Mouse (Mus musculus): ENCODE results near the gene Golph3. TPM values are rescaled to one million over a fixed set of nuclear protein-coding genes. Genes with fewer than 3 reads are reported as not detected.
"Not testable (repeated sequence)": the region's sequence is repeated elsewhere in the genome, so short reads cannot be mapped to it uniquely, and the experiment has no call there.

Gene Golph3
- polyA plus RNA-seq, 1 experiment from 2014 or later, result 93.0 TPM

DNA sequence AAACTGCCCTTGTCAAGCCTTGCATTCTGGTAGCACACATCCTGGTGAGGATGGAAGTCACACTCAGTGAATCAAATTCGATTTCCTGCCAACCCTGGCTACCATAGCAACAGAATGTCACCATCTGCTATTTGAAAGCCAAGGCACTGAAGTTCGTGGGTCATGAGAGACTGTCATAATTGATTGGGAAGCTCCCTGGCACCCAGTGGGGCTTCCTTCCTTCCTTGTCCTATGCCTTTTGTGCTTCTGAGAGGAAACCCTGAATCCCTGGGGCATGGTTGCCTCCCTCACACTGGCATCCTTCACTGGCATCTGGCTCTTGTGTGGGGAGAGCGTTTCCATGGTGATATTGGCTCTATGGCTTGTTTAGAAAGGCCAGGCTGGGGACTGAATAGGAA, 44.8 kb downstream of the Golph3 start:
- ATAC-seq (replicated peaks; ENCODE audit: low FRiP score) (no peak), DNase-seq (ENCODE audit: low spot score) (no peak)
- Histone ChIP-seq H3K4me3 (ENCODE audit: low read depth, low read length) (no peak overlapping the region), H3K9me3 (ENCODE audit: control insufficient read depth, low read length) (no peaks in the 10 kb centered on the region), H3K27ac (ENCODE audit: low read depth, low read length) (no peak overlapping the region; the same call in none of the 2 replicates), H3K9ac (ENCODE audit: low read depth, low read length) (no peak overlapping the region), H3K36me3 (ENCODE audit: control insufficient read depth, insufficient read depth, low read length) (peaks cover 5% of the 10 kb centered on the region), H3K27me3 (replicated peaks; ENCODE audit: control insufficient read depth, insufficient read depth, low read length) (no peaks in the 10 kb centered on the region), H3K4me2 (no peak overlapping the region), H3K4me1 (replicated peaks; ENCODE audit: control insufficient read depth, insufficient read depth, low read length) (peaks cover 28% of the 10 kb centered on the region)
- 60% methylated on average over 3 of the region's 3 CpGs for WGBS

DNA sequence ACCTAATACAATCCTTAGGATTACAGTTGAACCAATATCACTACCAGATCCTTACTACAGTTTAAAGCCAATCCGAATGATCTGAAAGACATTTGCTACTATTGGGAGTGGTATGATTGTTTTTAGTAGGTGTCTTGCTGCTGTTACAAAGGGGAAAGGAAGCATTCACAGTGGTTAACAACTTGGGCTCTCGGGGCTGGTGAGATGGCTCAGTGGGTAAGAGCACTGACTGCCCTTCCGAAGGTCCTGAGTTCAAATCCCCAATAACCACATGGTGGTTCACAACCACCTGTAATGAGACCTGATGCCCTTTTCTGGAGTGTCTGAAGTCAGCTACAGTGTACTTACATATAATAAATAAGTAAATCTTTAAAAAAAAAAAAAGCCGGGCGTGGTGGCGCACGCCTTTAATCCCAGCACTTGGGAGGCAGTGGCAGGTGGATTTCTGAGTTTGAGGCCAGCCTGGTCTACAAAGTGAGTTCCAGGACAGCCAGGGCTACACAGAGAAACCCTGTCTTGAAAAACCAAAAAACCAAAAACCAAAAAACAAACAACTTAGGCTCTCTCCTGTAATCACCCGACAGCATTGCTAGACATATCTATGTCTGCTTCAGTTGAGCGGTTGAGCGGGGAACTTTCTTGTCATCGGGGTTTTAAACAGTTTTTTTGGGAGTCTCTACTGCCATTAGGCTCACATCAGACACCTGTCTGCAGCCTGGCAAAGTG, 45.5 kb downstream of the Golph3 start:
- peak overlapping the region; percentile 65 for H3K4me2 ChIP-seq
- H3K27me3 ChIP-seq (replicated peaks; ENCODE audit: control insufficient read depth, insufficient read depth, low read length); ATAC-seq (replicated peaks; ENCODE audit: low FRiP score); H3K36me3 ChIP-seq (ENCODE audit: control insufficient read depth, insufficient read depth, low read length); DNase-seq (ENCODE audit: low spot score); H3K9me3 ChIP-seq (ENCODE audit: control insufficient read depth, low read length): not testable (repeated sequence)
- peak overlapping the region; percentile 21; the same call in 1 of the 2 replicates for H3K4me3 ChIP-seq (ENCODE audit: low read depth, low read length)
- WGBS, result 75% methylated on average over 11 of the region's 11 CpGs
- H3K9ac ChIP-seq (ENCODE audit: low read depth, low read length), result peak overlapping the region; percentile 49; the same call in 1 of the 2 replicates
- peaks cover 31% of the 10 kb centered on the region for H3K4me1 ChIP-seq (replicated peaks; ENCODE audit: control insufficient read depth, insufficient read depth, low read length)
- H3K27ac ChIP-seq (ENCODE audit: low read depth, low read length), result peak overlapping the region; percentile 94

DNA sequence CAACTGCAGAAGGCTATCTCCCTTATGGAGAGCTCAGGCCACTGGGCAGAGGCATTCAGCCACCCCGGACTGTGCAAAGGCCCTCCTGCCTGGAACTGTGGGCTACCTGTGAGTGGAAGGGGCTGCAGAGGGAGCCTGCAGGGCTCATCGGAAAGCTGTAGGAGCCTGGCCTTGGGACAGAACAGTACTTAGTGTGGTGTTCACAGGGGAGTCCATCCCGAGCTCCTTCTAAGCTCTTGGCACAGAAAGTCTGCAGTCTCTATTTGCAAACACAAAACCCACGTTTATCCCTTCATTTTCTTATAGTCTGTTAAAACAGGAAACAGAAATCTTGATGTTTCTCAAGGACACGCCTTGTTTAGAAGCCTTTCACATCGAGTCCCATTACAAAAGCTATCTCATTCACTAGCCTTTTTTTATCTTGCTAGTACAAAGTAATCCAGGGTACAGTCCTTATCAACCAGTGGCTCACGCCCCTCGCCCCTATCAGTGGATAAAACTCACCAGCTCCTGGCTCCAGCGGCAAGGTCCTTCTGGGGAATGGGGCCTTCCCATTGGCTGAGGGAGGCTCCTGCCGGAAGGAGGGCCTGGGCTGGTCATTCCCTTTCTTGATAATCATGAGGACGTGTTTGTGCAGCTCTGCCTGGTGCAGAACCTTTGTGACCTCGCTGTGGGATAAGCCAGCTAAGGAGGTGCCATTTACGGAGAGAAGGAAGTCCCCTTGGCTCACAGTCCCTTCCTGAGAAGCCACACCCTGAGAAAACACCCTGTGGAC, 46.2 kb downstream of the Golph3 start:
- ATAC-seq (replicated peaks; ENCODE audit: low FRiP score), result peak; percentile 90
- peaks cover 2% of the 10 kb centered on the region; the same call in 1 of the 2 replicates for H3K36me3 ChIP-seq (ENCODE audit: control insufficient read depth, insufficient read depth, low read length)
- peak overlapping the region; percentile 65 for H3K4me2 ChIP-seq
- no peaks in the 10 kb centered on the region for H3K9me3 ChIP-seq (ENCODE audit: control insufficient read depth, low read length)
- H3K4me3 ChIP-seq (ENCODE audit: low read depth, low read length), result peak overlapping the region; percentile 21
- H3K4me1 ChIP-seq (replicated peaks; ENCODE audit: control insufficient read depth, insufficient read depth, low read length), result peaks cover 31% of the 10 kb centered on the region
- DNase-seq (ENCODE audit: low spot score), result peak; percentile 70
- peak overlapping the region; percentile 94 for H3K27ac ChIP-seq (ENCODE audit: low read depth, low read length)
- WGBS, result 16% methylated on average over 13 of the region's 13 CpGs
- H3K9ac ChIP-seq (ENCODE audit: low read depth, low read length), result peak overlapping the region; percentile 49; the same call in 1 of the 2 replicates
- H3K27me3 ChIP-seq (replicated peaks; ENCODE audit: control insufficient read depth, insufficient read depth, low read length), result no peaks in the 10 kb centered on the region

DNA sequence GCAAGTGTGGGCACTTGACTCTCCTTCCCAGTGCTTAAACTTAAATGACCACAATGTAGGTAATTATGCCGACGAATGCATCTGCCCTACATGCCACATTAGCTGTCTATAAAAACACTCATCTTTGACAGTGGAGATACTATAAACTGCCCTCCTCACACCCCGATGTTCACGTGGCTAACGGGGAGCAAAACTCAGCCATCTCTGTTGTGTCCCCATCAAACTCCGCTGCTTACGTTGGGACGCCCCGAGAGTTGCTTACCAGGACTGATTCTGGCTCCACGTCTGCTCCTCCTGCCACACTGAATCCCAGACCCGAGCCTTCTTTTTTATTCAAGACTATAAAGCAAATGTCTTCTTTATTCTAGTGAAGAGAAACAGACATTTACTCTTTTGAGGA, 47.1 kb downstream of the Golph3 start:
- no peak for DNase-seq (ENCODE audit: low spot score)
- Histone ChIP-seq H3K36me3 (ENCODE audit: control insufficient read depth, insufficient read depth, low read length) (no peaks in the 10 kb centered on the region), H3K27ac (ENCODE audit: low read depth, low read length) (peak overlapping the region; percentile 94), H3K27me3 (replicated peaks; ENCODE audit: control insufficient read depth, insufficient read depth, low read length) (no peaks in the 10 kb centered on the region), H3K4me2 (peak overlapping the region; percentile 65), H3K9me3 (ENCODE audit: control insufficient read depth, low read length) (no peaks in the 10 kb centered on the region), H3K4me1 (replicated peaks; ENCODE audit: control insufficient read depth, insufficient read depth, low read length) (peaks cover 31% of the 10 kb centered on the region), H3K9ac (ENCODE audit: low read depth, low read length) (no peak overlapping the region), H3K4me3 (ENCODE audit: low read depth, low read length) (no peak overlapping the region)
- WGBS, result 85% methylated on average over 11 of the region's 11 CpGs
- ATAC-seq (replicated peaks; ENCODE audit: low FRiP score), result no peak

DNA sequence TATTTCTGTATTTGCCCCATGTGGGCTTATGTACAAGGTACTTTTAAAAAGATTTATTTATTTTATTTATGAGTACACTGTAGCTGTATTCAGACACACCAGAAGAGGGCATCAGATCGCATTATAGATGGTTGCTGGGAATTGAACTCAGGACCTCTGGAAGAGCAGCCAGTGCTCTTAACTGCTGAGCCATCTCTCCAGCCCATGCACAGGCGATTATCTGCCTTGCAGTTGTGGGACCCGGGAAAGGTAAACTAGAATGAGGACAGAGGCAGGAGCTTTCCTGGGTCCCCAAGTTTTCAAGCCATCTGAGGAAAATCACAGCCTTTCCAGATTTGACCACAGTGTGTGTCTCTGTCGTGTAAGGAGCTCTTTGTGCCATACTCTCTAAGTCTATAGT, 47.6 kb downstream of the Golph3 start:
- H3K4me2 ChIP-seq, result no peak overlapping the region
- peaks cover 31% of the 10 kb centered on the region for H3K4me1 ChIP-seq (replicated peaks; ENCODE audit: control insufficient read depth, insufficient read depth, low read length)
- ATAC-seq (replicated peaks; ENCODE audit: low FRiP score) (no peak), DNase-seq (ENCODE audit: low spot score) (no peak)
- no peak overlapping the region for H3K9ac ChIP-seq (ENCODE audit: low read depth, low read length)
- no peak overlapping the region for H3K27ac ChIP-seq (ENCODE audit: low read depth, low read length)
- WGBS, result 70% methylated on average over 4 of the region's 4 CpGs
- no peaks in the 10 kb centered on the region for H3K9me3 ChIP-seq (ENCODE audit: control insufficient read depth, low read length)
- no peak overlapping the region for H3K4me3 ChIP-seq (ENCODE audit: low read depth, low read length)
- no peaks in the 10 kb centered on the region for H3K36me3 ChIP-seq (ENCODE audit: control insufficient read depth, insufficient read depth, low read length)
- H3K27me3 ChIP-seq (replicated peaks; ENCODE audit: control insufficient read depth, insufficient read depth, low read length), result no peaks in the 10 kb centered on the region

DNA sequence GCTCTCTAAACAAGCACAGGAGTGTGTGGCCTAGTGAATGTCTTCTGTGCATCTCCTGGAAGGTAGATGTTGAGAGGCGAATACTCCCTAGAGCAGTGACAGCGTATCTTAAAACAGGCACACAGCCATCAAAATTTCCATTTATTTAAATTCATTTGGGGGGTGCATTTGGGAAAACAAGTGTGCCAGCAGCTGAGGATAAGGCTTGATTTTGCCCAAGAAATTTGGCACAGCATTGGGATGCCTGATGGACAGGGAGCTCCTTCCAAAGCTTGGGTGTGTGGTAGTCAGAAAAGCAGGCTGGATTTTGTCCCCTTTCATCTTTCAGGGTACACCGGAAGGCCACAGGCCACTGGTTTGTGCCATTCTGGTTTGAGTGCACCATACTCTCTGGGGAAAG, 48.8 kb downstream of the Golph3 start:
- Histone ChIP-seq H3K27ac (ENCODE audit: low read depth, low read length) (no peak overlapping the region), H3K27me3 (replicated peaks; ENCODE audit: control insufficient read depth, insufficient read depth, low read length) (no peaks in the 10 kb centered on the region), H3K4me3 (ENCODE audit: low read depth, low read length) (no peak overlapping the region), H3K9me3 (ENCODE audit: control insufficient read depth, low read length) (no peaks in the 10 kb centered on the region), H3K36me3 (ENCODE audit: control insufficient read depth, insufficient read depth, low read length) (no peaks in the 10 kb centered on the region), H3K4me1 (replicated peaks; ENCODE audit: control insufficient read depth, insufficient read depth, low read length) (peaks cover 31% of the 10 kb centered on the region), H3K4me2 (no peak overlapping the region), H3K9ac (ENCODE audit: low read depth, low read length) (no peak overlapping the region)
- DNase-seq (ENCODE audit: low spot score) (no peak), ATAC-seq (replicated peaks; ENCODE audit: low FRiP score) (no peak)
- WGBS, result 89% methylated on average over 3 of the region's 3 CpGs

DNA sequence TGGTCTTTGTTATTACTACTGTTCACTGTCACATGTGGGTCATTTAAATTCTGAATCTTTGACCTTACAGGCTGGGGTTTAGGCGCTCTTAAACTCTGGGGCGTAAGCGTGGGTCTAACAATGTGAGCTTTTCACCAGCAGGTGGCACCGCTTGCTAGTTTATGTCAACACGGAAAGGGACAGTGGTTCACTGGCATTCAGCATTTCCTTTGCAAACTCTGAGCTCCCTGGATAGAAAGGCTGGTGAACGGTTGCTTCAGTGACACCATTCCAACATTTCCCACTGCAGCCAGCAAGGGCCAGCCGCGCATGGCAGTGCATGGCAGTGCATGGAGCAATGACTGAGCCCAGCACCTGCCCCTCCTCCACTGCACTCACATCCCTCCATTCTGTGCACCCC, 49.9 kb downstream of the Golph3 start:
- H3K36me3 ChIP-seq (ENCODE audit: control insufficient read depth, insufficient read depth, low read length), result no peaks in the 10 kb centered on the region
- DNase-seq (ENCODE audit: low spot score) (peak; percentile 62), ATAC-seq (replicated peaks; ENCODE audit: low FRiP score) (0 out of 2 replicates have a peak, but pooled peaks have one; percentile 24)
- H3K4me3 ChIP-seq (ENCODE audit: low read depth, low read length), result no peak overlapping the region
- H3K4me1 ChIP-seq (replicated peaks; ENCODE audit: control insufficient read depth, insufficient read depth, low read length), result peaks cover 29% of the 10 kb centered on the region
- 9% methylated on average over 8 of the region's 8 CpGs for WGBS
- H3K9me3 ChIP-seq (ENCODE audit: control insufficient read depth, low read length), result no peaks in the 10 kb centered on the region
- no peak overlapping the region for H3K9ac ChIP-seq (ENCODE audit: low read depth, low read length)
- no peak overlapping the region for H3K27ac ChIP-seq (ENCODE audit: low read depth, low read length)
- H3K27me3 ChIP-seq (replicated peaks; ENCODE audit: control insufficient read depth, insufficient read depth, low read length), result no peaks in the 10 kb centered on the region
- H3K4me2 ChIP-seq, result no peak overlapping the region

DNA sequence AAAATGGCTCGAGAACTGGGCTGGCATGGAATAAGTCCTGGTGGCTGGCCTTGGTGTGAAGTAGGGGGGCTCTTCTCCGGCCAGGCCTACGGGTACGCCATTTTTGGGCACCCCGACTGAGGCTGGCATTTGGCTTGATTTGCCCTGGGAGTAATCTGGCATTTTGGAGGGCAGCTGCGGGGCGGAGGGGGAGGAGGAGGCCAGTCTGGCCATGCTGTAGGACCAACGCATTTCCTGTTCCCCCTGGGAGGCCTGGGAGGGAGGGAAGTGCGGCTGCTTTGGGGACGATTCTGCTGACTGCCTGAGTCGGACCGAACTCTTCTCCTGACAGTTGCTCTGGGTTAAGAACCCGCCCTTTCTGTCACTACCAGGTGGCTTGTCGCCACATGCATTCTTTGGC, 52.2 kb downstream of the Golph3 start:
- H3K27me3 ChIP-seq (replicated peaks; ENCODE audit: control insufficient read depth, insufficient read depth, low read length), result no peaks in the 10 kb centered on the region
- no peak for DNase-seq (ENCODE audit: low spot score)
- H3K4me2 ChIP-seq, result no peak overlapping the region
- 74% methylated on average over 14 of the region's 14 CpGs for WGBS
- no peaks in the 10 kb centered on the region for H3K36me3 ChIP-seq (ENCODE audit: control insufficient read depth, insufficient read depth, low read length)
- no peak for ATAC-seq (replicated peaks; ENCODE audit: low FRiP score)
- no peak overlapping the region for H3K4me3 ChIP-seq (ENCODE audit: low read depth, low read length)
- no peak overlapping the region for H3K27ac ChIP-seq (ENCODE audit: low read depth, low read length)
- no peaks in the 10 kb centered on the region for H3K9me3 ChIP-seq (ENCODE audit: control insufficient read depth, low read length)
- H3K4me1 ChIP-seq (replicated peaks; ENCODE audit: control insufficient read depth, insufficient read depth, low read length), result peaks cover 18% of the 10 kb centered on the region
- H3K9ac ChIP-seq (ENCODE audit: low read depth, low read length), result no peak overlapping the region

All from liver, embryonic 11.5 days (tissue).